Mouse (Mus musculus): ENCODE results near the gene Colgalt1.

Gene Colgalt1
- long read RNA-seq, experiment 1, transcript Colgalt1-201 (12 exons, 3,207 nt) = major isoform, 45 of 60 reads
- long read RNA-seq, experiment 1, partial matches to known transcripts = 8 of 60 reads
- long read RNA-seq, experiment 1, other reads (novel, unspliced or antisense) = 7 of 60 reads
- long read RNA-seq, experiment 2, transcript Colgalt1-201 (12 exons, 3,207 nt) = major isoform, 37 of 56 reads
- long read RNA-seq, experiment 2, partial matches to known transcripts = 7 of 56 reads
- long read RNA-seq, experiment 2, other reads (novel, unspliced or antisense) = 12 of 56 reads

DNA sequence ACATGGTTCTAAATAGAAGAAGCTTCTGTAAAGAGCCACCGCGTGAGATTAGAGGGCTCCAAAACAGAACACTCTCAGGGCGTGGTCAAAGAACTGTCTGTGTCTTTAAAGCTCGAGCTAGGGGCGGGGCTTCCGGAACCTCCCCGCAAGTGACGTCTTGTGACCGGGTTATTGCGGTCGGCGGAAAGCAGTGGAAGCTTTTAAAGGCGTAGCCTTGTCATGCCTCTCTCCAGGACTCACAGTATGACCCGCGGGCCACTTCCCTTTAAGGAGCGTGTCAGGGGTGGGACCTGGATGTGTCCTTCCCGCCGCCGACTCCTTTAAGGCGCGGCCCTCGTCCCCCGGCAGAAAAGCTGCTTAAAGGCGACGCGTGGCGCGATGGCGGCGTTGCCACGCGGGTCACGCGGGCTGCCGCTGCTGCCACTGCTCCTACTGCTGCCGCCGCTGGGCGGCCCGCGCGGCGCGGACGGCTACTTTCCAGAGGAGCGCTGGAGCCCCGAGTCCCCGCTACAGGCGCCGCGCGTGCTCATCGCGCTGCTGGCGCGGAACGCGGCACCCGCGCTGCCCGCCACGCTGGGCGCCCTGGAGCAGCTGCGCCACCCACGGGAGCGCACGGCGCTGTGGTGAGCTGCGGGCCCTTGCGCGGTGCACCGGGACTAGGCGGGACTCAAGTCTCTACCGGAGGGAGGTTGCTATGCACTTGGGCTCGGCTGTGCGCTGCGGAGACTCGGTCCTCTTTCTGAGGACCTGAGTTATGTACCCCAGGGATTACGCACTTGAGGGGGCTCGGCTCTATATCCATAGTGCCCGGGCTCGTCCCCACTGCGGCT, at the start of gene Colgalt1:
Gene Colgalt1 (plus strand): TSS at position 177 of the 830 bp plus-strand sequence.
- intact Hi-C loops (cut with DNase I) = loop anchor here (5.0 kb wide), 1 partner anchor 51 kb away; no protein-coding TSS in a partner anchor

DNA sequence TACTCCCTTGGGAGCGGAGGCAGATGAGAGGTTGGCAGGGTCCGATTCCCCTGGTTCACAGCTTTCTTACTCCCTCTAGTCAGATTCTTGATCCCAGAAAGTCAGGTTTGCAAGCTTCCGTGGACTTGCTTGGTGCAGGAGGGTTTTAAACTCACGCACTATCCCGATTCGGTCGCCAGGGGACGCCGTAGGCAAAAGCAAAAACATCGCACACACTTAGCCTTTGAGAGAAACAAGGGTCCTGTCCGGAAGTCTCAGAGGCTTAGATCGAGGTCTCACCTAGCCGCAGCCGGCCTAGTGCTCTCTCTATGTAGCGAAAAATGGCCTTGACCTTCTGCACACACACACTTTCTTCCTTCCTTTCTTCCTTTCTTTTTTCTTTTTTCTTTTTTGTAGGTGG, 49.4 kb upstream of the Colgalt1 start:
- intact Hi-C loops (cut with DNase I) = loop anchor here (1.0 kb wide), 2 partner anchors 35 to 100 kb away; no protein-coding TSS in a partner anchor

DNA sequence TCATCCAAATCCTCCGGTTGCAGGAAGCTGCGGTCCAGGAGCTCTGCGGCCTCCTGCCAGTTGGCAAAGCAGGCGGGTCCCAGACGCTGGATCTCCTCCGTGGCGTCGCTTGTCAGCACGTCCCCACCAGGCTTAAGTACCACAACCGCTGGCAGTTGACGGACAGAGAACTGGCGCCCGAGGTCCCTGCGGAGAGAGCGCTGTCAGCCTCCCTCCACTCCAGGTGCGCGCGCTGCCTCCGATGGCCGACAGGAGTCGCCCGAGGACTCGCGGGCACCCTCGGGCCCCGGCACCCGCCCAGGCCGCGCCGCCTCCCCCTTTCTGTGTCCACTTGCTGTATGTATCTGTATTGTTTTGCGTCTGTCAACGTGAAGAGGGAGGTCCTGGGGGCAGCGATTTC, 48.0 kb upstream of the Colgalt1 start:
- intact Hi-C loops (cut with DNase I) = no loop called here

DNA sequence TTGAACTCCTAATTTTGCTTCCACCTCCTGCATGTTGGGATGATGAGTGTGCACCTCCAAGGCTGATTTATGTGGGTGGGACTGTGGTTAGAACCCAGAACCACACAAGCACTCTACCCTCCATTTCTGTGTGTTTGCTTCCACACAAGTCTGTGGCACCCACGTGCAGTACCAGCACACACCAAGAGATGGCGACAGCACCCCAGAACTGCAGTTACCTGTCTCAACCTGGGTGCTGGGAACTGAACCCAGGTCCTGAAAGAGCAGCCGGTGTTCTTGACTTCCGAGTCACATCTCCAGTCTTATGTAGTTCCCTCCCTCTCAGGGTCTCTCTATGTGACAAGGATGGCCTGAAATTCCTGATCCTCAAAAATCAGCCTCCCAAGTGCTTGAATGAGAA, 46.8 kb upstream of the Colgalt1 start:
- intact Hi-C loops (cut with DNase I) = no loop called here

DNA sequence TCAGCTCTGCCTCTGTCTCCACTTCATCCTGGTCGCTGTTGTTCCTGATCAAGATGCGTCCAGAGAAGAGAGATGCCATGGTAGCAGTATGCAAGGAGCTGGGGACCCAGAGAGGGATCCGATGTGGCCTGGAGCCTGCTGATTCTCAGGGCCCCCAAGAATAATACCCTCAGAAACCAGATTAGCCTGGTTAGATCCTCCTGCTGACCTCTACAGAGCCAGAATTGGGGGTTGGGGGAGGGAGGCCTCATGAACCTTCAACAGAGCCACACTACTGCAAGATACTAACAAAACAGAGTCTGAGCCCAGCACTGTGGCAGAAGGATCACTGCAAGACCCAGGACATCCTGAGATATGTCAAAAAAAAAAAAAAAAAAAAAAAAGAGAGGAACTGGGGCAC, 44.3 kb upstream of the Colgalt1 start, which contains the start of gene Nxnl1:
Gene Nxnl1 (minus strand): TSS at position 101 of the 400 bp plus-strand sequence.
- intact Hi-C loops (cut with DNase I) = no loop called here

- intact Hi-C loops (cut with DNase I) = no loop called here
Observed at GRCm38 (mm10) chr8:71567587-71567986, 43.2 kb upstream of the Colgalt1 start.

GRCm38 (mm10) chr8:71568387-71568937, 42.3 kb upstream of the Colgalt1 start, which contains the start of gene Slc27a1:
Slc27a1 (plus strand) TSS chr8:71568882.
- intact Hi-C loops (cut with DNase I) = no loop called here

- intact Hi-C loops (cut with DNase I) = no loop called here
Observed at GRCm38 (mm10) chr8:71568941-71569340, 41.9 kb upstream of the Colgalt1 start.

- intact Hi-C loops (cut with DNase I) = no loop called here
Observed at GRCm38 (mm10) chr8:71569366-71570290, 41.2 kb upstream of the Colgalt1 start.

DNA sequence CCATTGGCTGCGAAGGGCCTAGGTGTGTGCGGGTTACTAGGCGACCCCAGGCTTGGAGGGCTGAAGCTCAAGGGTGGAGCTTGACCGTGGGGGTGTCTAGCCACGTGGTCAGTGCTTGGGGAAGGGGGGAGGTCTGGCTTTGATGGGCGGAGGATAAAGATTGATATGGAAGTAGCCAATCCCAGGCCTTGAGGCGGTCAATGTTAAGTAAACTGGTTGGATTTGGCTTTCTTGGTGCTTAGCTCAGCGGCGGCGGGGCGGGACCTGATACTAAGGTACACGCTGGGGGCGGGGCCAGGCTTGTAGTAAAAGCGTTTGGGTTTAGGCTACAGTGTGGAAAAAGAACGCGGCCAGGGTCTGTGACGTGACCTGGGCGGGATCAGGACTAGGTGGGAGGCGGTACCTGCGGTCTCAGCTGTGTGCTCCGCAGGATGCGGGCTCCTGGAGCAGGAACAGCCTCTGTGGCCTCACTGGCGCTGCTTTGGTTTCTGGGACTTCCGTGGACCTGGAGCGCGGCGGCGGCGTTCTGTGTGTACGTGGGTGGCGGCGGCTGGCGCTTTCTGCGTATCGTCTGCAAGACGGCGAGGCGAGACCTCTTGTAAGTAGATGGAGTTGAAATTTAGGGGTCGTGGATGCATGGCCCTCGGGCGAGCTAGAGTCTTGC, 40.4 kb upstream of the Colgalt1 start:
- intact Hi-C loops (cut with DNase I) = no loop called here

- intact Hi-C loops (cut with DNase I) = no loop called here
Observed at GRCm38 (mm10) chr8:71572077-71572476, 38.7 kb upstream of the Colgalt1 start.

GRCm38 (mm10) chr8:71572847-71573633, 37.8 kb upstream of the Colgalt1 start:
- intact Hi-C loops (cut with DNase I) = no loop called here

DNA sequence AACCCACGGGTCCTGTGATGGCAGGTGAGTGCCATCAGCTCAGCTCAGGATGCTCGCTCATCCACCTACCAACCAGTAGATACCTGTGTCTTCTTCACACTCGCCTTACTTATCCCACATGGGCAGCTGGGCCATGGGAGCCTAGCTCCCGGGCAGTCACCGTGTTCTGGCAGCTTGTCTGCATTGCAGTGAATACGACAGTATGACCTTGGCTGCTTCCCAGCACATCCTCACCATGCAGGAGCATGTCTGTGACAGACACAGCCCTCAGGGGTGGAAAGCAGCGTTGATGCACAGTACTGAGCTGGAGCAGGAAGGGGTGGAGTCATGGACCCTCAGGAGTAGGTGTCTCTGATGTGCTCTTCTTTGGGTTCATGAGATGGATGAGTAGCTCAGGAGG, 36.4 kb upstream of the Colgalt1 start:
- intact Hi-C loops (cut with DNase I) = no loop called here

GRCm38 (mm10) chr8:71575020-71575419, 35.8 kb upstream of the Colgalt1 start:
- intact Hi-C loops (cut with DNase I) = no loop called here

DNA sequence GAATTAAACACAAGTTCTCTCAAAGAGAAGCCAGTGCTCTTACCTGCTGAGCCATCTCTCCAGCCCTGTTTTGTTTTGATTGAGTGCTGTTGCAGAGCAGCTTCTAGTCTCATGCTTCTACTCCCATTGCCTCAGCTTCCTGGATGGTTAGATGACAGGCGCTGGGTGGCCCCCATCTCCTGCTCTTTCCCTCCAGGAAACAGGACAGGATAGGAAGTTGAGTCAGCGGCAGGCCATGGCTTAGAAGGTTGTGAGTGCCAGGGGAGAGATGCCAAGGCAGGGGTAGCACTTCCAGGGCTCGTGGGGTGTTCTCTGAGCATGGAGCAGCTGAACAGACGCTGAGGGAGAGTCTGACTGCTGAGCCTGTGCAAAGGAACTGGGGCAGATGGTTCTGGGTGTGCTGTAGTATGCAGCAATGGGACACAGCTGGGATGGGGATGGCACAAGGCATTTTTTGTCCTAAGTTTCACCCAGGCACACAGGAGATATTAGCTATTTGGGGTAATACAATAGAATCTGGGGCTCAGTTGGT, 32.9 kb upstream of the Colgalt1 start:
- intact Hi-C loops (cut with DNase I) = no loop called here

GRCm38 (mm10) chr8:71579009-71579408, 31.8 kb upstream of the Colgalt1 start:
- intact Hi-C loops (cut with DNase I) = no loop called here

DNA sequence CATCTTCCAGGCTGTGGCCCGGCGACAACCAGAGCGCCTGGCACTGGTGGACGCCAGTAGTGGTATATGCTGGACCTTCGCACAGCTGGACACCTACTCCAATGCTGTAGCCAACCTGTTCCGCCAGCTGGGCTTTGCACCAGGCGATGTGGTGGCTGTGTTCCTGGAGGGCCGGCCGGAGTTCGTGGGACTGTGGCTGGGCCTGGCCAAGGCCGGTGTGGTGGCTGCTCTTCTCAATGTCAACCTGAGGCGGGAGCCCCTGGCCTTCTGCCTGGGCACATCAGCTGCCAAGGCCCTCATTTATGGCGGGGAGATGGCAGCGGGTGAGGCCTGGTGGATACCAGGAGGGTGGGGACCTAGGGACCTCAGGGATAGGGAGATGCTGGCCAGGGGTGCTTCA, 31.3 kb upstream of the Colgalt1 start:
- intact Hi-C loops (cut with DNase I) = no loop called here

DNA sequence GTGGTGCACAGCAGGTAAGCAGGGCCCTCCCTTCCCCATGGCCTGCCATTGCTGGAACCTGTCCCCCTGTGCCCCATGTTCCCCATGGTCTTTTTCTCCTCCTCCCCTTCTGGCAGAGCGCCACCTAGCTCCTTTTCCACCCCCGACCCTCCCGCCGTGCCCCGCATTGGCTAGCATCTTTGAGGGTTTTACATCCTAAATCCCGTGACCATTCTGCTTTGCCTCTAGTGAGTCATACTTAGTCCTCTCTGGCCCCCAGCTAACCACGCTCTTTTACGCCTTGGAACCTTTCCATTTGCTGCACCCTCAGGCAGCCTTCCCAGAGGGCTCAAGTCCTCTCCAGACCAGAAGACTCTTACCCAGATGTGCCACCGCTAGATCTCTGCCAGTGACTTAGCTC, 30.6 kb upstream of the Colgalt1 start:
- intact Hi-C loops (cut with DNase I) = no loop called here

DNA sequence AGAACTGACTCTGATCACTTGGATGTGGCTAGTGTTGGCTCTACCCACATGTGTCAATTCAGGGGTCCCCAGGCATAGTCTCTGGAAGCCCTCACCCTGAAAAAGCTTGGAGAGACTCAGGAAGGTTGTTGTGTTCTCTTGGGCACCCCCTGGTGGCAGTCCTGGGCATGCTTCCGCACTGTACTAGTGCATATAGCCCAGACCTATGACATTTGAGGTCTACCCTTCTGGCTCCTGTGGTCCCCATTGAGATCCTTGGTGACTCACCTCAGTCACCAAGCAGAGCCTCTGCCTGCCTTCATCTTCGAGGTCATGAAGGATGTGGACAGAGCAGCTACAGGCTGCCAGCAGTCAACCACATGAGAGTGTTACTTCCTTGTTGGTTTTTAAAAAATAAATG, 23.9 kb upstream of the Colgalt1 start:
- intact Hi-C loops (cut with DNase I) = no loop called here
